Mouse (Mus musculus): ENCODE data around the gene Minpp1.

DNA sequence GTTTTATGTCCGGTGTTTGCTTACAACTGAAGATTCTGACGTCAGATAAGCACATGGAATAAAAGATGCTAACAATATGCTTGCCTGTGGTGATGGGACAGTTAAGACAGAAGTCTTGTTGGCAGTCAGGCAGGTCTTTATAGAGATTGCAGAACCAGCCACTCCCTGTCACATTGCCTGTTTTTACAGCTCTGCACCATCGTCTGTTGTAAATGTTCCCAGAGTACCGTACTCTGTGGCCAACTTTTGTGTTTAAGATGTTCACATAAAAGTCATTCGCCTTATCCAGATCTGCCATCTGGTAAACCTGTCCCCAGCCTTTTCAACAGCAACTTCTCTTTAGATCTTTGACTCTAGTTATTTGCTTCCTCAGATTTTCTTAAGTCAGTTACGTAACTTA lies 11.8 kb downstream of the Minpp1 start:
- TF ChIP-seq CTCF (IDR thresholded peaks at IDR 0.05; ENCODE audit: control insufficient read depth, insufficient read depth, insufficient replicate concordance, low read depth, low read length) (no peak), POLR2A (IDR thresholded peaks at IDR 0.05; ENCODE audit: control insufficient read depth, low read depth, low read length) (no peak)
